In the genomic region with DNA sequence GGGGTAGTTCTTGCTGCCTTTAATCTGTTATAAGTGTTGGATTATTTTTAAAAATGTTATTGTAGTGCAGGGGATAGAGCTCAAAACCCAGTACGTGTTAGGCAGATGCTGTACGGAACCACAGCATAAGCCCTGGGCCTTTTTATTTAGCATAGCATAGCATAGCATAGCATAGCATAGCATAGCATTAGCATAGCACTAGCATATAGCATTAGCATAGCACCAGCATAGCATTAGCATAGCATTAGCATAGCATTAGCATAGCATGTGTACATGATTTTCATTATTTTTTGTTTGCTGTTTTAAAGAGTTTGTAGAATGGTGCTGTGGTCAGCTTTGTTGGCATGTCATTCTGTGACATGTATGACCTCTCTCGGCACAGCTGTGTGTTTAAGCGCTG, we compare ENCODE assay signal across 18 mouse cellular contexts. TPM values are rescaled to one million over a fixed set of nuclear protein-coding genes. Genes with fewer than 3 reads are reported as not detected.
DNase-seq lines count a peak whose midpoint lies in the region; ATAC-seq and TF ChIP-seq lines count a peak whose summit lies in the region.
"Had no signal": no experiment of that assay in that cellular context is flagged by ENCODE, and none has a peak within 500 bp of the region (broad histone marks: within the 10 kb centered on the region; RNA-seq: fewer than 3 reads in every experiment).

No protein-coding gene starts in this region.

- no peak overlapping the region for H3K27ac ChIP-seq in forebrain, embryonic 14.5 days (ENCODE audit: low read depth, low read length)
- H3K27ac ChIP-seq in forebrain, embryonic 15.5 days (replicated peaks): no peak overlapping the region
- no peak overlapping the region for H3K27ac ChIP-seq in hindbrain, embryonic 11.5 days (ENCODE audit: low read depth, low read length)
- H3K27ac ChIP-seq in hindbrain, postnatal 0 days: no peak overlapping the region
- no peak overlapping the region for H3K27ac ChIP-seq in midbrain, embryonic 11.5 days (ENCODE audit: low read depth, low read length)
- no peak overlapping the region for H3K27ac ChIP-seq in midbrain, embryonic 15.5 days
- H3K27ac ChIP-seq: embryonic facial prominence, embryonic 12.5 days; gastrocnemius, adult 2 months; hindbrain, embryonic 10.5 days; hindbrain, embryonic 15.5 days had no signal

- H3K9me3 ChIP-seq in forebrain, embryonic 14.5 days (replicated peaks; ENCODE audit: control insufficient read depth, low read length): no peaks in the 10 kb centered on the region
- H3K9me3 ChIP-seq in forebrain, embryonic 15.5 days: no peaks in the 10 kb centered on the region
- H3K9me3 ChIP-seq in hindbrain, embryonic 11.5 days (ENCODE audit: control insufficient read depth, low read length): no peaks in the 10 kb centered on the region
- H3K9me3 ChIP-seq in hindbrain, postnatal 0 days (ENCODE audit: low read length): no peaks in the 10 kb centered on the region
- no peaks in the 10 kb centered on the region for H3K9me3 ChIP-seq in midbrain, embryonic 11.5 days (ENCODE audit: control insufficient read depth, low read length)
- H3K9me3 ChIP-seq in midbrain, embryonic 15.5 days: no peaks in the 10 kb centered on the region
- H3K9me3 ChIP-seq: embryonic facial prominence, embryonic 12.5 days; heart, embryonic 12.5 days; hindbrain, embryonic 10.5 days; hindbrain, embryonic 15.5 days had no signal

- H3K4me1 ChIP-seq in forebrain, embryonic 14.5 days (ENCODE audit: control insufficient read depth, insufficient read depth, low read length): no peaks in the 10 kb centered on the region
- no peaks in the 10 kb centered on the region for H3K4me1 ChIP-seq in forebrain, embryonic 15.5 days
- no peaks in the 10 kb centered on the region for H3K4me1 ChIP-seq in hindbrain, embryonic 11.5 days (replicated peaks; ENCODE audit: control insufficient read depth, insufficient read depth, low read length)
- no peaks in the 10 kb centered on the region for H3K4me1 ChIP-seq in hindbrain, postnatal 0 days (ENCODE audit: insufficient read depth, low read length)
- H3K4me1 ChIP-seq in midbrain, embryonic 11.5 days (ENCODE audit: control insufficient read depth, insufficient read depth, low read length): no peaks in the 10 kb centered on the region
- H3K4me1 ChIP-seq in midbrain, embryonic 15.5 days: peaks cover 2% of the 10 kb centered on the region; the same call in 1 of the 2 replicates
- H3K4me1 ChIP-seq: embryonic facial prominence, embryonic 12.5 days; heart, embryonic 12.5 days; hindbrain, embryonic 10.5 days; hindbrain, embryonic 15.5 days had no signal

- ATAC-seq in forebrain, embryonic 14.5 days: peak; percentile 42; the same call in 1 of the 2 replicates
- ATAC-seq in forebrain, embryonic 15.5 days (replicated peaks): no peak; the same call in 1 of the 2 replicates
- 0 out of 2 replicates have a peak, but pooled peaks have one; percentile 31 for ATAC-seq in hindbrain, embryonic 11.5 days (ENCODE audit: low FRiP score)
- no peak for ATAC-seq in hindbrain, postnatal 0 days
- no peak for ATAC-seq in midbrain, embryonic 11.5 days (ENCODE audit: low FRiP score)
- ATAC-seq in midbrain, embryonic 15.5 days (replicated peaks): no peak
- ATAC-seq in erythroid progenitor cell, adult 5-6 weeks (replicated peaks; ENCODE audit: low FRiP score, poor library complexity, severe bottlenecking): no peak
- ATAC-seq: inflammation-experienced regulatory T-cells, adult 6 months had no signal

- no peak for TF ChIP-seq CTCF in hindbrain, postnatal 0 days (IDR thresholded peaks at IDR 0.05; ENCODE audit: low read depth)

- DNase-seq in forebrain, embryonic 14.5 days (ENCODE audit: low spot score): peak; percentile 12
- no peak for DNase-seq in hindbrain, embryonic 11.5 days (ENCODE audit: low spot score)
- DNase-seq in hindbrain, postnatal 0 days (ENCODE audit: low spot score): no peak
- peak; percentile 35 for DNase-seq in midbrain, embryonic 11.5 days (ENCODE audit: low spot score, missing footprints)
- DNase-seq: adrenal gland, postnatal 10 days; cerebellum, adult 11-12 months; cerebellum, adult 9-10 months; cerebellum, postnatal 25 days; gastrocnemius, adult 2 months; gastrocnemius, postnatal 25 days had no signal

- H3K9ac ChIP-seq in forebrain, embryonic 14.5 days (ENCODE audit: low read length): no peak overlapping the region
- no peak overlapping the region for H3K9ac ChIP-seq in forebrain, embryonic 15.5 days (replicated peaks)
- H3K9ac ChIP-seq in hindbrain, embryonic 11.5 days (ENCODE audit: low read depth, low read length): no peak overlapping the region
- H3K9ac ChIP-seq in hindbrain, postnatal 0 days (replicated peaks; ENCODE audit: low read length): no peak overlapping the region
- no peak overlapping the region for H3K9ac ChIP-seq in midbrain, embryonic 11.5 days (ENCODE audit: low read length)
- H3K9ac ChIP-seq in midbrain, embryonic 15.5 days: no peak overlapping the region
- H3K9ac ChIP-seq: embryonic facial prominence, embryonic 12.5 days; heart, embryonic 12.5 days; hindbrain, embryonic 15.5 days had no signal

- WGBS in forebrain, embryonic 14.5 days: 81% methylated on average over 4 of the region's 4 CpGs
- WGBS in forebrain, embryonic 15.5 days: 78% methylated on average over 4 of the region's 4 CpGs
- 91% methylated on average over 4 of the region's 4 CpGs for WGBS in hindbrain, embryonic 11.5 days
- 84% methylated on average over 4 of the region's 4 CpGs for whole genome bisulfite sequencing in hindbrain, postnatal 0 days
- 92% methylated on average over 4 of the region's 4 CpGs for WGBS in midbrain, embryonic 11.5 days
- WGBS in midbrain, embryonic 15.5 days: 68% methylated on average over 4 of the region's 4 CpGs

- no peaks in the 10 kb centered on the region for H3K27me3 ChIP-seq in forebrain, embryonic 14.5 days (replicated peaks; ENCODE audit: control insufficient read depth, insufficient read depth, low read length)
- no peaks in the 10 kb centered on the region for H3K27me3 ChIP-seq in forebrain, embryonic 15.5 days
- no peaks in the 10 kb centered on the region for H3K27me3 ChIP-seq in hindbrain, embryonic 11.5 days (ENCODE audit: control insufficient read depth, insufficient read depth, low read length)
- no peaks in the 10 kb centered on the region for H3K27me3 ChIP-seq in hindbrain, postnatal 0 days (ENCODE audit: insufficient read depth, low read length)
- no peaks in the 10 kb centered on the region for H3K27me3 ChIP-seq in midbrain, embryonic 11.5 days (ENCODE audit: control insufficient read depth, insufficient read depth, low read length)
- no peaks in the 10 kb centered on the region for H3K27me3 ChIP-seq in midbrain, embryonic 15.5 days (replicated peaks)
- H3K27me3 ChIP-seq: embryonic facial prominence, embryonic 12.5 days; heart, embryonic 12.5 days; hindbrain, embryonic 15.5 days had no signal

- H3K4me3 ChIP-seq in forebrain, embryonic 14.5 days (ENCODE audit: low read depth, low read length): no peak overlapping the region
- H3K4me3 ChIP-seq in forebrain, embryonic 15.5 days: no peak overlapping the region
- H3K4me3 ChIP-seq in hindbrain, embryonic 11.5 days (ENCODE audit: low read depth, low read length): no peak overlapping the region
- H3K4me3 ChIP-seq in hindbrain, postnatal 0 days (ENCODE audit: low read length): no peak overlapping the region
- H3K4me3 ChIP-seq in midbrain, embryonic 11.5 days (ENCODE audit: low read depth, low read length): no peak overlapping the region
- H3K4me3 ChIP-seq in midbrain, embryonic 15.5 days: no peak overlapping the region
- H3K4me3 ChIP-seq: embryonic facial prominence, embryonic 12.5 days; gastrocnemius, adult 2 months; heart, embryonic 12.5 days; hindbrain, embryonic 10.5 days; hindbrain, embryonic 15.5 days had no signal

- no peak overlapping the region for H3K4me2 ChIP-seq in forebrain, embryonic 14.5 days (ENCODE audit: low read length)
- H3K4me2 ChIP-seq in forebrain, embryonic 15.5 days (replicated peaks): no peak overlapping the region
- no peak overlapping the region for H3K4me2 ChIP-seq in hindbrain, embryonic 11.5 days (replicated peaks; ENCODE audit: low read depth, low read length)
- no peak overlapping the region for H3K4me2 ChIP-seq in hindbrain, postnatal 0 days (ENCODE audit: low read depth, low read length)
- no peak overlapping the region for H3K4me2 ChIP-seq in midbrain, embryonic 11.5 days
- H3K4me2 ChIP-seq in midbrain, embryonic 15.5 days: no peak overlapping the region
- H3K4me2 ChIP-seq: embryonic facial prominence, embryonic 12.5 days; heart, embryonic 12.5 days; hindbrain, embryonic 15.5 days had no signal

- H3K36me3 ChIP-seq in forebrain, embryonic 14.5 days (ENCODE audit: control insufficient read depth, insufficient read depth, low read length): peaks cover 53% of the 10 kb centered on the region
- H3K36me3 ChIP-seq in forebrain, embryonic 15.5 days: peaks cover 44% of the 10 kb centered on the region
- no peaks in the 10 kb centered on the region for H3K36me3 ChIP-seq in hindbrain, embryonic 11.5 days (ENCODE audit: control insufficient read depth, insufficient read depth, low read length)
- H3K36me3 ChIP-seq in hindbrain, postnatal 0 days (ENCODE audit: insufficient read depth, low read length): peaks cover 31% of the 10 kb centered on the region; the same call in 1 of the 2 replicates
- peaks cover 2% of the 10 kb centered on the region; the same call in 1 of the 2 replicates for H3K36me3 ChIP-seq in midbrain, embryonic 11.5 days (ENCODE audit: control insufficient read depth, insufficient read depth, low read length)
- peaks cover 41% of the 10 kb centered on the region for H3K36me3 ChIP-seq in midbrain, embryonic 15.5 days (replicated peaks)

RNA-seq across cellular contexts. Expression of a gene that starts 4.4 kb away (rescaled TPM):
- polyA plus RNA-seq in forebrain, embryonic 14.5 days (2014; fragmentation: Nextera tagmentation; extraction: Ambion mirVana): 7.4 and 10.3 TPM in 2 replicates
- 8.1 and 8.3 TPM in 2 replicates for polyA plus RNA-seq in forebrain, embryonic 15.5 days (2015; fragmentation: Nextera tagmentation; extraction: Ambion mirVana)
- polyA plus RNA-seq in hindbrain, embryonic 11.5 days (2014; fragmentation: Nextera tagmentation; extraction: Ambion mirVana): 8.1 and 9.4 TPM in 2 replicates
- 2.5 and 3.9 TPM in 2 replicates for total RNA-seq in hindbrain, postnatal 0 days (2014; rRNA removed)
- 6.3 and 7.0 TPM in 2 replicates for polyA plus RNA-seq in hindbrain, postnatal 0 days (2015; fragmentation: Nextera tagmentation; extraction: Ambion mirVana)
- polyA plus RNA-seq in midbrain, embryonic 11.5 days (2014; fragmentation: Nextera tagmentation; extraction: Ambion mirVana): 13.3 and 14.3 TPM in 2 replicates
- 6.8 and 8.5 TPM in 2 replicates for polyA plus RNA-seq in midbrain, embryonic 15.5 days (2015; fragmentation: Nextera tagmentation; extraction: Ambion mirVana)
- total RNA-seq in erythroid progenitor cell, adult 5-6 weeks (2015; ENCODE audit: low replicate concordance): 5.0 and 11.5 TPM in 2 replicates
- total RNA-seq in erythroid progenitor cell, adult 5-6 weeks (2017; ENCODE audit: low replicate concordance): 10.0 and 27.3 TPM in 2 replicates

RNA-seq across cellular contexts. Expression of a gene that starts 51.8 kb away (rescaled TPM):
- 37.9 and 45.2 TPM in 2 replicates for polyA plus RNA-seq in forebrain, embryonic 14.5 days (2014; fragmentation: Nextera tagmentation; extraction: Ambion mirVana)
- polyA plus RNA-seq in forebrain, embryonic 15.5 days (2015; fragmentation: Nextera tagmentation; extraction: Ambion mirVana): 58.1 and 60.1 TPM in 2 replicates
- polyA plus RNA-seq in hindbrain, embryonic 11.5 days (2014; fragmentation: Nextera tagmentation; extraction: Ambion mirVana): 58.8 and 62.7 TPM in 2 replicates
- 73.2 and 81.8 TPM in 2 replicates for total RNA-seq in hindbrain, postnatal 0 days (2014; rRNA removed)
- 61.5 and 62.1 TPM in 2 replicates for polyA plus RNA-seq in hindbrain, postnatal 0 days (2015; fragmentation: Nextera tagmentation; extraction: Ambion mirVana)
- 53.9 and 56.3 TPM in 2 replicates for polyA plus RNA-seq in midbrain, embryonic 11.5 days (2014; fragmentation: Nextera tagmentation; extraction: Ambion mirVana)
- polyA plus RNA-seq in midbrain, embryonic 15.5 days (2015; fragmentation: Nextera tagmentation; extraction: Ambion mirVana): 68.4 and 76.4 TPM in 2 replicates
- 12.3 and 18.4 TPM in 2 replicates for total RNA-seq in erythroid progenitor cell, adult 5-6 weeks (2015; ENCODE audit: low replicate concordance)
- total RNA-seq in erythroid progenitor cell, adult 5-6 weeks (2017; ENCODE audit: low replicate concordance): 16.5 and 19.1 TPM in 2 replicates

Comparison
In these comparisons a context has a peak if more than half of its experiments do, and no peak if none do; other contexts are left out.
1. ATAC-seq: peak in forebrain, embryonic 14.5 days (single experiment) and hindbrain, embryonic 11.5 days (single experiment); none in forebrain, embryonic 15.5 days (single experiment), hindbrain, postnatal 0 days (single experiment), midbrain, embryonic 11.5 days (single experiment), midbrain, embryonic 15.5 days (single experiment) and erythroid progenitor cell, adult 5-6 weeks (single experiment).
2. DNase-seq: peak in forebrain, embryonic 14.5 days (single experiment) and midbrain, embryonic 11.5 days (single experiment); none in hindbrain, embryonic 11.5 days (single experiment) and hindbrain, postnatal 0 days (single experiment).